Mouse (Mus musculus): ENCODE measurements at regions not wholly inside any gene's neighbourhood (a gene's known extent, or its start where the extent isn't known, plus 50 kb on each side); places are given as distances from the start of the nearest gene placed in this dataset.

- H3K4me2 ChIP-seq, result no peak overlapping the region
- H3K27me3 ChIP-seq (ENCODE audit: control insufficient read depth, insufficient read depth, low read length), result no peaks in the 10 kb centered on the region
- H3K9ac ChIP-seq (ENCODE audit: low read depth, low read length), result no peak overlapping the region
- H3K9me3 ChIP-seq (replicated peaks; ENCODE audit: control insufficient read depth, low read length), result no peaks in the 10 kb centered on the region
- no peaks in the 10 kb centered on the region for H3K4me1 ChIP-seq (ENCODE audit: control insufficient read depth, insufficient read depth, low read length)
- no peak overlapping the region for H3K4me3 ChIP-seq (ENCODE audit: low read depth, low read length)
- no peak for ATAC-seq (replicated peaks; ENCODE audit: insufficient number of reproducible peaks, low FRiP score, low TSS enrichment)
- no peak overlapping the region for H3K27ac ChIP-seq (ENCODE audit: low read depth, low read length)
- H3K36me3 ChIP-seq (ENCODE audit: control insufficient read depth, insufficient read depth, low read length), result no peaks in the 10 kb centered on the region
- 65% methylated on average over 5 of the region's 5 CpGs for WGBS (ENCODE audit: insufficient replicate concordance)
Measured at GRCm38 (mm10) chr13:83955701-83956100, 266.4 kb upstream of the Tmem161b start.

- Histone ChIP-seq H3K4me2 (no peak overlapping the region), H3K27ac (ENCODE audit: low read depth, low read length) (no peak overlapping the region), H3K36me3 (ENCODE audit: control insufficient read depth, insufficient read depth, low read length) (no peaks in the 10 kb centered on the region), H3K4me1 (ENCODE audit: control insufficient read depth, insufficient read depth, low read length) (no peaks in the 10 kb centered on the region), H3K9me3 (replicated peaks; ENCODE audit: control insufficient read depth, low read length) (no peaks in the 10 kb centered on the region), H3K4me3 (ENCODE audit: low read depth, low read length) (no peak overlapping the region), H3K27me3 (ENCODE audit: control insufficient read depth, insufficient read depth, low read length) (no peaks in the 10 kb centered on the region), H3K9ac (ENCODE audit: low read depth, low read length) (no peak overlapping the region)
- no peak for ATAC-seq (replicated peaks; ENCODE audit: insufficient number of reproducible peaks, low FRiP score, low TSS enrichment)
Measured at GRCm38 (mm10) chr13:83978541-83978940, 243.6 kb upstream of the Tmem161b start.

- no peak overlapping the region for H3K4me3 ChIP-seq (ENCODE audit: low read depth, low read length)
- no peak overlapping the region for H3K9ac ChIP-seq (ENCODE audit: low read depth, low read length)
- no peaks in the 10 kb centered on the region for H3K36me3 ChIP-seq (ENCODE audit: control insufficient read depth, insufficient read depth, low read length)
- H3K27ac ChIP-seq (ENCODE audit: low read depth, low read length), result no peak overlapping the region
- H3K4me2 ChIP-seq, result no peak overlapping the region
- ATAC-seq (replicated peaks; ENCODE audit: insufficient number of reproducible peaks, low FRiP score, low TSS enrichment), result no peak
- no peaks in the 10 kb centered on the region for H3K9me3 ChIP-seq (replicated peaks; ENCODE audit: control insufficient read depth, low read length)
- no peaks in the 10 kb centered on the region for H3K4me1 ChIP-seq (ENCODE audit: control insufficient read depth, insufficient read depth, low read length)
- H3K27me3 ChIP-seq (ENCODE audit: control insufficient read depth, insufficient read depth, low read length), result no peaks in the 10 kb centered on the region
Measured at GRCm38 (mm10) chr13:83979535-83979934, 242.6 kb upstream of the Tmem161b start.

DNA sequence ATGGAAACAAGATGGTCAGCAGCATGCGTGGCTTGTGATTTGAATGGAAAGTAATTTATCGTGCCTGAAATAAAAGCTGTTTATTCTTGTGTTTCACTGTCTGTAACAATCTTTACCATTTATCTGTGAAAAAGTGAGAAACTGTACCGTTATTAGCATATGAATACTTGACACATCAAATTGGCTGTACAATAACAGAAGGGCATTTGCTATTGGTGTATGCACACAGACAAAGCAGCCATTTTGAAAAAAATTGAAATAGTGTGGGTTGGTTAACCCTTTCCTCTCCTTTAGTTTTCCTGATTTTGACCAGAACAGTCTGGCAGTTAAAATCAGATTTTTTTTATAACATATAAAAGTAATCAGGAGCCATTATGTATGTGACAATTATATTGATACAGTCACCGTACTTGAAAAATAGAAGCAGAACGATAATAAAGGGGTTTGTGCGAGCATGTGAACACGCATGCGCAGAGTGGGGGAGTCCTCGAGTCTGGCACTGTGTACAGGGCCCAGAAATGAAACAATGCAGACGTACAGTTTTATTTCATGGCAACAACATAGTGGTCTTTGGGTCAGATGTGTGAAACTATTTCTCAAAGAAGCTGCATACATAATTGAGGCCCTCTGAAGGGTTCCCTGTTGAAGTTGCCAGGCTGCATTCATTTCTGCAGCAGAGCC lies 237.3 kb upstream of the Tmem161b start:
- no peaks in the 10 kb centered on the region for H3K4me1 ChIP-seq (ENCODE audit: control insufficient read depth, insufficient read depth, low read length)
- no peak overlapping the region for H3K9ac ChIP-seq (ENCODE audit: low read depth, low read length)
- no peaks in the 10 kb centered on the region for H3K9me3 ChIP-seq (replicated peaks; ENCODE audit: control insufficient read depth, low read length)
- no peaks in the 10 kb centered on the region for H3K27me3 ChIP-seq (ENCODE audit: control insufficient read depth, insufficient read depth, low read length)
- H3K27ac ChIP-seq (ENCODE audit: low read depth, low read length), result no peak overlapping the region
- 86% methylated on average over 10 of the region's 10 CpGs for WGBS (ENCODE audit: insufficient replicate concordance)
- no peaks in the 10 kb centered on the region for H3K36me3 ChIP-seq (ENCODE audit: control insufficient read depth, insufficient read depth, low read length)
- ATAC-seq (replicated peaks; ENCODE audit: insufficient number of reproducible peaks, low FRiP score, low TSS enrichment), result no peak
- H3K4me3 ChIP-seq (ENCODE audit: low read depth, low read length), result no peak overlapping the region
- H3K4me2 ChIP-seq, result no peak overlapping the region

GRCm38 (mm10) chr13:83987746-83988423 lies 234.2 kb upstream of the Tmem161b start:
- no peak for ATAC-seq (replicated peaks; ENCODE audit: insufficient number of reproducible peaks, low FRiP score, low TSS enrichment)
- no peaks in the 10 kb centered on the region for H3K36me3 ChIP-seq (ENCODE audit: control insufficient read depth, insufficient read depth, low read length)
- H3K4me3 ChIP-seq (ENCODE audit: low read depth, low read length), result no peak overlapping the region
- no peak overlapping the region for H3K27ac ChIP-seq (ENCODE audit: low read depth, low read length)
- H3K9ac ChIP-seq (ENCODE audit: low read depth, low read length), result no peak overlapping the region
- 67% methylated on average over 11 of the region's 11 CpGs for WGBS (ENCODE audit: insufficient replicate concordance)
- no peaks in the 10 kb centered on the region for H3K27me3 ChIP-seq (ENCODE audit: control insufficient read depth, insufficient read depth, low read length)
- H3K4me1 ChIP-seq (ENCODE audit: control insufficient read depth, insufficient read depth, low read length), result no peaks in the 10 kb centered on the region
- H3K9me3 ChIP-seq (replicated peaks; ENCODE audit: control insufficient read depth, low read length), result no peaks in the 10 kb centered on the region
- H3K4me2 ChIP-seq, result no peak overlapping the region

GRCm38 (mm10) chr13:83988517-83988916 lies 233.6 kb upstream of the Tmem161b start:
- ATAC-seq (replicated peaks; ENCODE audit: insufficient number of reproducible peaks, low FRiP score, low TSS enrichment), result no peak
- H3K4me3 ChIP-seq (ENCODE audit: low read depth, low read length), result no peak overlapping the region
- H3K4me2 ChIP-seq, result no peak overlapping the region
- H3K9ac ChIP-seq (ENCODE audit: low read depth, low read length), result no peak overlapping the region
- H3K36me3 ChIP-seq (ENCODE audit: control insufficient read depth, insufficient read depth, low read length), result no peaks in the 10 kb centered on the region
- 62% methylated on average over 4 of the region's 4 CpGs for WGBS (ENCODE audit: insufficient replicate concordance)
- no peak overlapping the region for H3K27ac ChIP-seq (ENCODE audit: low read depth, low read length)
- H3K4me1 ChIP-seq (ENCODE audit: control insufficient read depth, insufficient read depth, low read length), result no peaks in the 10 kb centered on the region
- no peaks in the 10 kb centered on the region for H3K27me3 ChIP-seq (ENCODE audit: control insufficient read depth, insufficient read depth, low read length)
- no peaks in the 10 kb centered on the region for H3K9me3 ChIP-seq (replicated peaks; ENCODE audit: control insufficient read depth, low read length)

DNA sequence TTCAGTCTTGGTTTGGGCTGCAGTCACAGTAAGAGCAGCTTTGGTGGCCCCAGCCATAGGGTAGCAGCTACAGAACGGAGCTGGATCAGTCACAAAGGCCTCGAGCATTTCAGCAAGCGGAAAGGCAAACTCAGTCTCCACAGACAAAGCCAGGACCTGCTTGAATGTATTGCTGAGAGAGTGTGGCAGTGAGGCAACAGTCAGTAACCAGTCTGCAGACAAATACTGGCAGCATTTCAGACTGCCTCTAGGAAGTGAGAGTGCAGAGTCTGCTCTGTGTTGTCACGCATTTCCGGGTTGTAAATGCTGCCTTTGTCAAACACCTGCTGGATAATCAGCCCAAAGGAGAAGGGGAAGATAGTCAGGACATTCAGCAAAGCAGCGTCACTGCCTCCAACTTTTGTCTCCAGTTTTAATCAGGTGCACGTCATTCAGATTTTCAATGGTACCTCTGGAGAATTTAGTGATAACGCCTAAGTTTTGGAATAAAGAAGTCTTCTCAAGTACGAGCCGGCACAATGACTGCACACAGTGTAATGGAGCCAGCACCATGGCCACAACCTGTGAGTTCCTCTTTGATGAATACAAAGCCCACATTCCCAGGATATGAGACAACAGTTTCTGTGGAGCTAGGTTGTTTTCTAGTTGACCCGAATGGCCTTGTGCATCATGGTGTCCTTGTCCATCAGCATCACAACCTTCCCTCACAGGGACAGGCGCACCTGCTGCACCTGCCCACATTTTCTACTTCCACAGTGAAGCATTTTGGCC lies 224.3 kb upstream of the Tmem161b start:
- Histone ChIP-seq H3K36me3 (ENCODE audit: control insufficient read depth, insufficient read depth, low read length) (no peaks in the 10 kb centered on the region), H3K4me3 (ENCODE audit: low read depth, low read length) (no peak overlapping the region), H3K27me3 (ENCODE audit: control insufficient read depth, insufficient read depth, low read length) (no peaks in the 10 kb centered on the region), H3K9ac (ENCODE audit: low read depth, low read length) (no peak overlapping the region), H3K27ac (ENCODE audit: low read depth, low read length) (no peak overlapping the region), H3K9me3 (replicated peaks; ENCODE audit: control insufficient read depth, low read length) (no peaks in the 10 kb centered on the region), H3K4me2 (no peak overlapping the region), H3K4me1 (ENCODE audit: control insufficient read depth, insufficient read depth, low read length) (no peaks in the 10 kb centered on the region)
- no peak for ATAC-seq (replicated peaks; ENCODE audit: insufficient number of reproducible peaks, low FRiP score, low TSS enrichment)
- 62% methylated on average over 12 of the region's 12 CpGs for WGBS (ENCODE audit: insufficient replicate concordance)

- Histone ChIP-seq H3K4me1 (ENCODE audit: control insufficient read depth, insufficient read depth, low read length) (no peaks in the 10 kb centered on the region), H3K27ac (ENCODE audit: low read depth, low read length) (no peak overlapping the region), H3K27me3 (ENCODE audit: control insufficient read depth, insufficient read depth, low read length) (no peaks in the 10 kb centered on the region), H3K9me3 (replicated peaks; ENCODE audit: control insufficient read depth, low read length) (no peaks in the 10 kb centered on the region), H3K4me3 (ENCODE audit: low read depth, low read length) (no peak overlapping the region), H3K9ac (ENCODE audit: low read depth, low read length) (no peak overlapping the region), H3K4me2 (no peak overlapping the region), H3K36me3 (ENCODE audit: control insufficient read depth, insufficient read depth, low read length) (no peaks in the 10 kb centered on the region)
- 81% methylated on average over 7 of the region's 7 CpGs for WGBS (ENCODE audit: insufficient replicate concordance)
- no peak for ATAC-seq (replicated peaks; ENCODE audit: insufficient number of reproducible peaks, low FRiP score, low TSS enrichment)
Measured at GRCm38 (mm10) chr13:84021771-84022170, 200.3 kb upstream of the Tmem161b start.

Data from heart, embryonic 11.5 days (tissue).